Mouse (Mus musculus) stomach, embryonic 14.5 days (tissue): ENCODE data around the gene Pim3. TPM values are rescaled to one million over a fixed set of nuclear protein-coding genes. Genes with fewer than 3 reads are reported as not detected.
A peak's percentile ranks its signal among the peaks of the same experiment; 100 is the strongest.

Experiments used
- ATAC-seq: fragments of 200-750 bp; cut with Nextera tagmentation; 2 replicates; pipeline ENCODE4 v1.8.0; 2017; ENCODE audit warnings: low read depth, moderate TSS enrichment; ENCODE audit not compliant: insufficient number of reproducible peaks, insufficient read depth, low FRiP score
- H3K27ac ChIP-seq: fragments of 300-500 bp; sonication (generic); 2 replicates; pipeline ENCODE4 v1.5.1; 2014; ENCODE audit warnings: mild to moderate bottlenecking, low read length, moderate library complexity, mixed read lengths
- H3K27me3 ChIP-seq: fragments of 300-500 bp; sonication (generic); 2 replicates; pipeline ENCODE4 v1.6.1; 2014; ENCODE audit warnings: low read length, control low read depth, mixed read lengths; ENCODE audit not compliant: control insufficient read depth, insufficient read depth
- H3K36me3 ChIP-seq: fragments of 300-500 bp; sonication (generic); 2 replicates; pipeline ENCODE4 v1.6.1; 2014; ENCODE audit warnings: mild to moderate bottlenecking, control low read depth, low read length, moderate library complexity, mixed read lengths; ENCODE audit not compliant: control insufficient read depth, insufficient read depth
- H3K4me1 ChIP-seq: fragments of 300-500 bp; sonication (generic); 2 replicates; pipeline ENCODE4 v1.6.1; 2014; ENCODE audit warnings: low read length, control low read depth, mixed read lengths; ENCODE audit not compliant: control insufficient read depth, insufficient read depth
- H3K4me2 ChIP-seq: fragments of 300-500 bp; sonication (generic); replicated peaks from 2 replicates; pipeline ENCODE4 v1.6.1; 2014; ENCODE audit warnings: low read depth, low read length, control low read depth
- H3K4me3 ChIP-seq: fragments of 300-500 bp; sonication (generic); 2 replicates; pipeline ENCODE4 v1.5.1; 2014; ENCODE audit warnings: low read depth, low read length, control low read depth
- H3K9ac ChIP-seq: fragments of 300-500 bp; sonication (generic); replicated peaks from 2 replicates; pipeline ENCODE4 v1.6.1; 2014; ENCODE audit warnings: low read depth, mild to moderate bottlenecking, control low read depth, low read length, moderate library complexity, mixed read lengths
- H3K9me3 ChIP-seq: fragments of 300-500 bp; sonication (generic); 2 replicates; pipeline ENCODE4 v1.6.1; 2016; ENCODE audit warnings: low read depth, low read length, control low read depth; ENCODE audit not compliant: control insufficient read depth
- WGBS: fragments of 180-500 bp; shearing (Covaris S2); extraction: QIAGEN DNeasy Blood & Tissue Kit; methylation state at CpG from one replicate; pipeline ENCODE4 v1.1.7; 2014; 5-methylcytosine and 5-hydroxymethylcytosine counted together
- polyA plus RNA-seq: library from polyadenylated mRNA; unstranded; fragments of >200 nt; fragmentation: Nextera tagmentation; extraction: Ambion mirVana; gene quantifications from 2 replicates; pipeline ENCODE4 v1.2.1, GENCODE M21; 2014

The Pim3 gene
- polyA plus RNA-seq, 1 experiment from 2014 or later = 38.4 TPM

DNA sequence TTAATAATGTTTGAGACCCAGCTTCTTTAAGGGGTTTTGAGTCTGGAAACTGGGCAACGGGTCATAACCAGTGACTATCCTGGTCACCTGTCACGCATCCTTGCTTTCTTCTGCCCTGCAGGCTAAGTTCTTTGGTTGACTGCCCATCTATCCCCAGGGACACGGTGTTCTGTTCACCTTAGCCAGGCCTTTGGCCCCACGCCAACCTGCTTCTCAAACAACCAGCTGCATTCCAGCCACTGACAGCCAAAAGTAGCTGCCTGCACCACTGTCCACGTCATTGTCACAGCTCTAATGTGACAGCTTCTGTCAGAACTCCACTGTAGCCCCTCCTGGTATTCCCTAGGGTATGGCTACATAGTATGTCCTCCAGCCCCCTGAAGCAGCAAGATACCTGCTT, 30.5 kb upstream of the Pim3 start:
- Histone ChIP-seq H3K27ac (no peak overlapping the region), H3K4me2 (no peak overlapping the region), H3K4me1 (no peaks in the 10 kb centered on the region), H3K4me3 (no peak overlapping the region), H3K36me3 (no peaks in the 10 kb centered on the region), H3K9ac (no peak overlapping the region), H3K9me3 (no peaks in the 10 kb centered on the region), H3K27me3 (no peaks in the 10 kb centered on the region)
- 56% methylated on average over 5 of the region's 5 CpGs for WGBS
- ATAC-seq = no peak

DNA sequence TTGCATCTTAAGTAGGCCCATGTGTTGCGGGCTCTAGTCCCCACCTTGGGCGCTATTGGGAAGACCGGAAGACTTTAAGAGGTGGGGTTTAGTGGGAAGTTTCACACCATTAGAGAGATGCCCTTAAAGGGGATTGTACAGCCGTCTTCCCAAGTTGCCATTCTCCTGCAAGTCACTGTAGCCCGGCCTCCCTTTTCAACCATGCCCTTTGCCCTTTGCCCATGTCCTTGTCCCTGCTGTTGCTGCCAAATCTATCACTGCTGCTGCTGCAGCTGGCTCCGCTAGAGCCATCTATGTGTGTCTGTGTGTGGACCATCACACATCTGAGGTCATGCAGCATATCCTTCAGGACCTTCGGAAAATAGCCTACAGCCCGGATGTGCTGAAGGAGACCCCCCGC, 29.4 kb upstream of the Pim3 start:
- ATAC-seq = no peak
- H3K36me3 ChIP-seq = no peaks in the 10 kb centered on the region
- no peaks in the 10 kb centered on the region for H3K27me3 ChIP-seq

DNA sequence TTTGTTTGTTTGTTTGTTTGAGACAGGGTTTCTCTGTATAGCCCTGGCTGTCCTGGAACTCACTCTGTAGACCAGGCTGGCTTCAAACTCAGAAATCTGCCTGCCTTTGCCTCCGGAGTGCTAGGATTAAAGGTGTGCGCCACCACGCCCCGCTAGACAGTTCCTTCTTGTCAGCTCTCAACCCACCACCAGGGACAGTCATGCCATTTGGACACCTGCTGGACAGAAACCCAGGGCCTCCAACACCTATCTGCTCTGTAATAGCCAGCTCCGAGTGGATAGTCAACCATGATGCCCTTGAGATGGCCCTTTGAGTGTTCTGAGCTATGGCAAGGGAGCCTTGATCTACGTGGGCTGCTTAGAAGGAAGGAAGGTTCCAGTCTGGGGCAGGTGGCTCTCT, 26.0 kb upstream of the Pim3 start:
- ATAC-seq = no peak
- Histone ChIP-seq H3K27ac (peak overlapping the region; percentile 21; the same call in 1 of the 2 replicates), H3K9me3 (no peaks in the 10 kb centered on the region), H3K27me3 (no peaks in the 10 kb centered on the region), H3K9ac (no peak overlapping the region), H3K4me2 (no peak overlapping the region), H3K36me3 (no peaks in the 10 kb centered on the region), H3K4me3 (no peak overlapping the region), H3K4me1 (peaks cover 12% of the 10 kb centered on the region)
- 71% methylated on average over 6 of the region's 6 CpGs for WGBS

More for the DNA sequence above, 29.4 kb upstream of the Pim3 start:
- WGBS = 67% methylated on average over 9 of the region's 9 CpGs
- no peaks in the 10 kb centered on the region for H3K9me3 ChIP-seq
- H3K4me2 ChIP-seq = no peak overlapping the region
- no peak overlapping the region for H3K27ac ChIP-seq
- 0 out of 2 replicates have a peak, but pooled peaks cover 2% of the 10 kb centered on the region for H3K4me1 ChIP-seq
- H3K9ac ChIP-seq = no peak overlapping the region
- no peak overlapping the region for H3K4me3 ChIP-seq

DNA sequence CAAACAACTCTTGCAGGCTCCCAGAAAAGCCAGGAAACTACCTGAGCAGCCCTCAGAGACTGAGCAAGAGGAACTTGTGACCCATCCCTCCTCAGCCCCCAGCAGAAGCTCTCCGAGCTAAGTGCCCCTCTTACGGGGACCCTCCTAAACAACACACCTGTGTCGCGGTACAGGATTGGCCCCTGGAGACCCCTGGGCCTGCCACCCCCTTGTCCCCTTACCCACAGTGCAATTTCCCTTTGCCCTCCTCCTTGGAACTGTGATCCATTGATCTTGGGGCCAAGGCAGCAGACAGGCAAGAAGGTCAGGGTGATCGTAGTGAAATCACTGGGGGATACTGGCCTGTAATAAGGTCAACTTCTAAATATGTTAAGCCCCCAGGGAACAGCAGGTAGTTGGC, 25.4 kb upstream of the Pim3 start:
- WGBS = 54% methylated on average over 5 of the region's 5 CpGs
- no peaks in the 10 kb centered on the region for H3K27me3 ChIP-seq
- peaks cover 12% of the 10 kb centered on the region for H3K4me1 ChIP-seq
- no peak for ATAC-seq
- H3K9ac ChIP-seq = no peak overlapping the region
- H3K4me3 ChIP-seq = no peak overlapping the region
- no peaks in the 10 kb centered on the region for H3K9me3 ChIP-seq
- no peaks in the 10 kb centered on the region for H3K36me3 ChIP-seq
- peak overlapping the region; percentile 84; the same call in 1 of the 2 replicates for H3K4me2 ChIP-seq
- peak overlapping the region; percentile 21; the same call in 1 of the 2 replicates for H3K27ac ChIP-seq

GRCm38 (mm10) chr15:88837199-88837932, 24.6 kb upstream of the Pim3 start:
- Histone ChIP-seq H3K27me3 (no peaks in the 10 kb centered on the region), H3K9me3 (no peaks in the 10 kb centered on the region), H3K27ac (peak overlapping the region; percentile 66; the same call in 1 of the 2 replicates), H3K9ac (peak overlapping the region; percentile 25; the same call in 1 of the 2 replicates), H3K36me3 (no peaks in the 10 kb centered on the region), H3K4me1 (peaks cover 12% of the 10 kb centered on the region), H3K4me2 (peak overlapping the region; percentile 84), H3K4me3 (peak overlapping the region; percentile 42)
- ATAC-seq = peak; percentile 76
- under 1% methylated on average over 39 of the region's 39 CpGs for WGBS

GRCm38 (mm10) chr15:88837977-88838376, 24.0 kb upstream of the Pim3 start:
- Histone ChIP-seq H3K9me3 (no peaks in the 10 kb centered on the region), H3K36me3 (no peaks in the 10 kb centered on the region), H3K27me3 (no peaks in the 10 kb centered on the region), H3K4me1 (peaks cover 12% of the 10 kb centered on the region), H3K4me3 (peak overlapping the region; percentile 42), H3K9ac (peak overlapping the region; percentile 25; the same call in 1 of the 2 replicates), H3K27ac (peak overlapping the region; percentile 66; the same call in 1 of the 2 replicates), H3K4me2 (peak overlapping the region; percentile 84)
- no peak for ATAC-seq
- WGBS = 1% methylated on average over 11 of the region's 11 CpGs

- WGBS = 16% methylated on average over 9 of the region's 9 CpGs
- H3K4me3 ChIP-seq = no peak overlapping the region
- peak; percentile 60 for ATAC-seq
- no peaks in the 10 kb centered on the region for H3K9me3 ChIP-seq
- H3K4me2 ChIP-seq = no peak overlapping the region
- H3K36me3 ChIP-seq = no peaks in the 10 kb centered on the region
- H3K4me1 ChIP-seq = peaks cover 12% of the 10 kb centered on the region
- H3K27ac ChIP-seq = peak overlapping the region; percentile 59; the same call in 1 of the 2 replicates
- no peak overlapping the region for H3K9ac ChIP-seq
- no peaks in the 10 kb centered on the region for H3K27me3 ChIP-seq
Measured at GRCm38 (mm10) chr15:88839271-88839670, 22.7 kb upstream of the Pim3 start.

DNA sequence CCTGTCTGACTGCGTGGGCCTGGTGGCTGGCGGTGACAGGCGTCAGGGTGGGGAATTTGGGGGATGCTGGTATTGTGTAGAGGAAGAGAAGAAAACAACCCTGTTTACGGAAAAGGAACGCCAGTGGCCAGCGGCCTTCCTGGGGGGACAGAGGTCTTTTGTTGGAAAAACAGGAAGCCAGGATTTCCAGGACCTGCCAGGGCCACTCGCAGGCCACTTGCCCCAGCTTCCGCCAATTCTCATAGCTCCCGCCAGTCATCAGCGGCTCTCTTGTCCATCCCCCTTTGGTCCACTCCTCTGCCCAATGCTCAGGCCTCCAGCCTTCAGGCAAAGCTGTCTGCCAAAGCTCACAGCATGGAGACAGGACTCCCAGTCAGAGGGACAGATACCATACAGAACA, 21.9 kb upstream of the Pim3 start:
- ATAC-seq = no peak
- Histone ChIP-seq H3K27me3 (no peaks in the 10 kb centered on the region), H3K36me3 (no peaks in the 10 kb centered on the region), H3K27ac (peak overlapping the region; percentile 59; the same call in 1 of the 2 replicates), H3K9me3 (no peaks in the 10 kb centered on the region), H3K4me2 (no peak overlapping the region), H3K9ac (no peak overlapping the region), H3K4me3 (no peak overlapping the region), H3K4me1 (peaks cover 12% of the 10 kb centered on the region)
- WGBS = 70% methylated on average over 10 of the region's 10 CpGs
